Mouse (Mus musculus) right cerebral cortex, postnatal 36 days (tissue): ENCODE results near the gene Gpr141.
"Not testable (repeated sequence)": the region's sequence is repeated elsewhere in the genome, so short reads cannot be mapped to it uniquely, and the experiment has no call there.

Source experiments
- DNase-seq, 2 experiments: peaks; one replicate each; pipeline ENCODE4 v3.0.0; 2022; ENCODE audit warnings: low spot score in 2 of 2, mixed read lengths in 1 of 2

Gene Gpr141

DNA sequence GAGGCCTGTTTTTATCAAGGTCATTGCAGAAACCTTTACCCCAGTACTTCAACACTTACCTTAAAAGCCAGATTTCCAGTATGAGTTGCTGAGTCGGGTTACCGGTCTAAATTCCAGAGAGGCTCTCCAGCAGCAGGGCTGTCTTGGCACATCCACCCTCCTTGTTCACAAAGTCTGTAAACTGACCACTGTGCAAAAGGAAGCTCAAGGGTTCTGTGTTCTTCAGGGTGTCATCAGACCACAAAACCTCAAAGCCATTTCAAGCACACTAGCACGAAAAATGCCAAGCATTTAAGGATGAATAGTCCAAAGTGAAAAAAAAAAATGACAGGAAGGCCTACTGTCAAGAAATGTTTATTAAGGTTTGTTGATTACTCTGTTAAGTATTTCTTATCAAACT lies at the start of gene Gpr141:
Gpr141 (minus strand) TSS at position 187 of the 400 bp plus-strand sequence.
- no peak for DNase-seq

DNA sequence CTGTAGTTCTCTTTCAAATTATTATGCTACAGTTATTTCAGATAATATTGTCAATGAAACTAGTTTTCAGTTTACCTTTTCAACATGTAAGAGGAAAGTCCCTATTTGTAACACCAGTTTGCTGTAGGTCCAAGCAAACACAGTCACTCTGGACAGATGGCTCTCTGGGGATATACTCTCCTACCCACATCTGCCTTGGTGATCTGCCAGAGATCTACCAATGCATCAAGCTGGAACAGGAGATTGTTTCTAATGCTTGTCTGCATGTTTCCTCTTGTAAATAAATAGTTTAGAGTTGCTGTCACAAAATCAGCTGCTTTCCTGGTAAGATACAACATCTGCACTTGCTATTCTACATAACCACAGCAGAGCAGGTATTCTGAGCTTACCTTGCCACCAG lies 40.2 kb upstream of the Gpr141 start:
- DNase-seq, result no peak

DNA sequence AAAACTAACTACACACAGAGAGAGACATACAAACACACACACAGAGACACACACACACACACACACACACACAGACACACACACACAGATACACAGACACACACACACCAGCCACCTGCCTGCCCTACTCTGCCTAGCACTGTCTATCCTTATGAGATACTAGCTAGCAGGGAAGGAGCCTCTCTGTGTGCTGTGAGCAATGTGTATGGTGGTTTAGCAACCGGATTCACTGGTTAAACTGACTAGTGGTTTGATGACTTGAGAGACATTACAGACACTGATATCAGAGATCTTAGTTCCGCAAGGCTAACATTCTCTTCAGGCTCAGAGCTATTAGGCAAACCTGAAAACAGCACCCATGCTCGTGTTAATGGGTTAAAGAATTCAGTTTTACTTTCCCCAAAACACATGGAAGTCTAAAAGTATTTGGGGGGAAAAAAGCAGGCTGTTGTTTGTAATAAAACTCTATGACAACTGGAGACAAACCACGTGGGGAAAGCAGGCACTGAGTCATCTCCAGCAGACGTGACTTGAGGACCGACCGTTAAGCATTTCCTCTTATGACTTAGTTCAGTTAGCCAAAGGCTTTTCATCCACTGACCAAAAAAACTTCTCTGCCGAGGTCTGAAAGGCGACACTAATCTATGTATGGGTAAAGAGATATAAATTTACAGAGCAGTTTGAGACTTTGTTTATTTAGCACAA lies 30.7 kb upstream of the Gpr141 start:
- DNase-seq, result no peak

GRCm38 (mm10) chr13:19854049-19854448 lies 30.0 kb upstream of the Gpr141 start:
- DNase-seq, result no peak

GRCm38 (mm10) chr13:19843448-19843847 lies 19.4 kb upstream of the Gpr141 start:
- no peak for DNase-seq

GRCm38 (mm10) chr13:19842707-19843106 lies 18.6 kb upstream of the Gpr141 start:
- no peak for DNase-seq

GRCm38 (mm10) chr13:19841615-19842014 lies 17.6 kb upstream of the Gpr141 start:
- DNase-seq, result no peak

GRCm38 (mm10) chr13:19840206-19840605 lies 16.1 kb upstream of the Gpr141 start:
- DNase-seq, result no peak

- no peak for DNase-seq
These were observed 6.5 kb upstream of the Gpr141 start for GRCm38 (mm10) chr13:19830560-19830959.

DNA sequence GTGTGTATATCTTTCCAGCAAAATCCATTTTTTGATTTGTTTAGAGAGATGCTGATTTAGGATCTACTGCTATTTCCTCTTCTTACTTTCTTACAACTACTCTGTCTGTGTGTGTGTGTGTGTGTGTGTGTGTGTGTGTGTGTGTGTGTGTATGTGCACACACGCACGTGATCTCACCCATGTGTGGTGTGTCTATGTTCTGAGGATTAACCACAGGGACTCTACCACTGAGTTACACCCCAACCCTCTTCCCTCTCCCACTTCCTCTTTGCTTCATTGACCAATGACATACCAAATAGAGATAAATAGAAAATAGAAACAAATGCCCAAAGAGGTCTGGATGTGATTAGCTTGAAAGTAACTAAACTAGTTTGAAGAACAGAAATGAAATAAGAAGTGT lies 4.0 kb upstream of the Gpr141 start:
- DNase-seq, result no peak

GRCm38 (mm10) chr13:19821639-19822038 lies 2.4 kb downstream of the Gpr141 start:
- DNase-seq, result no peak

- DNase-seq, result no peak
These were observed 4.1 kb downstream of the Gpr141 start for GRCm38 (mm10) chr13:19819926-19820325.

GRCm38 (mm10) chr13:19819243-19819642 lies 4.8 kb downstream of the Gpr141 start:
- no peak for DNase-seq

GRCm38 (mm10) chr13:19794942-19795341 lies 29.1 kb downstream of the Gpr141 start:
- DNase-seq, result no peak

GRCm38 (mm10) chr13:19794486-19794885 lies 29.6 kb downstream of the Gpr141 start:
- no peak for DNase-seq

GRCm38 (mm10) chr13:19793761-19794160 lies 30.3 kb downstream of the Gpr141 start:
- no peak for DNase-seq

GRCm38 (mm10) chr13:19787946-19788345 lies 36.1 kb downstream of the Gpr141 start:
- DNase-seq, result not testable (repeated sequence)

DNA sequence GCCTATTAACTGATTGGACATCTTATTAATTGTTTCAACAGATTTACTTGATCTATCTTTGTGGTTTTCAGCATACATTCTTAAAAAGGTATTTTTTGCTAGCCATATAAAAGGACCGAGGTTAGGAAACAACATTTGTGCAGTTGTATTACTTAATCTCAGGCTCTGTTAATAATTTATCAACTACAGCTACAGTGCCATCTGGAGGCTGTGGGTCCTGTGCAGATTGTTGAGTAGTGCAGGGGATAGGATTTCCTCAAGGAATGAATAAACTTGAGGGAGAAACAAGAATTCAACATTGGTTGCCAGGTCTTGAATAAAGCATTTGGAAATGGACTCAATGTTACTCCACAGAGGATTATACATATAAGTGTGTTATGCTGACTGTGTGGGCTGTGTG lies 53.9 kb downstream of the Gpr141 start:
- DNase-seq, result no peak

DNA sequence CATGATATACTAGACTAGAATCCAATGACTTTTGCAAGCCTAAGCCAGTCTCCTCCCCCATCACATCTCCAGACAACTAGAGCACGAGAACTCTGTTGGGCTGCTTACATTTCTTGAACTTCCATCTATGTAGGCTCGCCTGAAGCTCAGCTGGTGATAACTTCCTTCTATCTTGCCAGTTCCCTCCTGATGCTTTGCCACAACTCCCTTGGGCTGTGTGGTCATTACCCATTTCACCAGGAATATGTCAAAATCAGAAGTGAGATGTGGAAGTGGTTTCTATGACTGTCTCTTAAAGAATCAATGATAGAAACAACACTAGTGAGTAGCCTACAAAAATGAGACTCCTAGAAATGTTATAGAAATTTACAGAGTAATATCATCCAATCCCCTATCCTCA lies 56.9 kb downstream of the Gpr141 start:
- DNase-seq, result no peak

- no peak for DNase-seq
These were observed 59.8 kb downstream of the Gpr141 start for GRCm38 (mm10) chr13:19764276-19764675.

DNA sequence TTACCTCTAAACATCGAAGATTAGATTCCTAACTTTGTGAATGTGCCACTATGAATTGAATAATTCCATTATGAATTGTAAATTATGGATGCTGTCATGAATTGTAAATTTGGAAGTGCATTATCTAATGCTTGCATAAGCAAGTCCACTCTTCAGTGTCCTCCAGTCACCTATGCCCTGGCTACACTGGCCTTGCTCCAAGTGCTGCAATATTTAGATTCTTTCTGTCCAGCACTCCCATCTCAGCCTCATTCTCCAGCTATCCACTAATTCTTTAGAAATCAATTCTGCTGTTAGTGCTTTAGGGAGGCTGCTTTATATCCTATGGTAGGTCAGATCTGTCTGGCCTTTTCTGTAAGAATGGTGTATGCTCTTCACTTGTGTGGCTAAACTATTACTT lies 60.8 kb downstream of the Gpr141 start:
- no peak for DNase-seq

DNA sequence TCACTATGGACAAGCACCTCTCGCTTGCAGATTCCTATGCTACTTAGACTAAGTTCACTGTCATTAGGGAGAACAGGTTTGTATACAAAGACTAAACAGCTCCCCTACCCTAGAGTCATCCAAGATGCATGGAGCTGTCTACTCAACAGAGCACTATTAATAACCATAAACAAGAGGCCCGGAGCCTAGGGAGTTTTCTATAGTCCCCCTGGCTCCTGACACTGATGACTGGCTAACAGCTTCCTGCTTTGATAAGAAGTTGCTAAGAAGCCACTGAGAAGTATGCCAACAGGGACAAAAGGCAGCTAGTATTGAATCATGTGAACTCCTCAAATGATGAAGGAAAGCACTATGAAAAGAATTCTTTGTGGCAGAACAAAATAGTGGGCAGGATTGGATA lies 78.3 kb downstream of the Gpr141 start:
- no peak for DNase-seq

DNA sequence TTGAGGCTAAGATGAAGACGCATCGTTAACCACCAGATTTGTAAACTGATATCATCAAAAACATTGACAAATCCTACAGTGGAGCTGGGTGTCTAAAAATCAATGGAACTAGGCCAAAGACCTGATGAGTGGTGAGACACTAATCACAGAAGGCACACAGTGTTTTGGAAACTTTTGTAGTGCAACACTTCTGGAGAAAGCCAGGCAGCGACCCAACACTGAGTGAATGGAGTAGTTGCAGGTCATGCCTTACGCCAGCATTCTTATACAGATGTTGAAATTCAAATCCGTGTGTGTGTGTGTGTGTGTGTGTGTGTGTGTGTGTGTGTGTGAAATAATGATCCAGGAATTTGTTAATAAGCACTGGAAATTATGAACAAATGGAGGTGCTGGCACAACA lies 79.5 kb downstream of the Gpr141 start:
- DNase-seq, result no peak

DNA sequence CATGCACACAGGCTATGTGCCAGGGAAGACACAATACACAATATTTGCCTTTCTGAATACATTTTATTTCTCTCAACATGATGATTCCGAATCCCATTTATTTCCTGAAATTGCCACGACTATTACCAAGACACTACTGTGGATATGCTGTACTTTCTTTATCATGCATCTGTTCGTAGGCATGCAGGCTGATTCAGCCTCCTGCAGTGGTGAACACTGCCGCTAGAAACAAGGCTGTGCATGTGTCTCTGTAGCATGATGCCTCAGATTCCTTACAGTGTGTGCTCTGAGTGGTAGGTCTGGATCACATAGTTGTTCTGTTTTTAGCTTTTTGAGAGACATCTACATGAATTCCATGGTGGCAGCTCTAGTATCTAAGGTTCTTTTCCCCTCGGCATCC lies 89.5 kb downstream of the Gpr141 start:
- DNase-seq, result no peak
